Mouse (Mus musculus): ENCODE results near the gene Ubr7.

DNA sequence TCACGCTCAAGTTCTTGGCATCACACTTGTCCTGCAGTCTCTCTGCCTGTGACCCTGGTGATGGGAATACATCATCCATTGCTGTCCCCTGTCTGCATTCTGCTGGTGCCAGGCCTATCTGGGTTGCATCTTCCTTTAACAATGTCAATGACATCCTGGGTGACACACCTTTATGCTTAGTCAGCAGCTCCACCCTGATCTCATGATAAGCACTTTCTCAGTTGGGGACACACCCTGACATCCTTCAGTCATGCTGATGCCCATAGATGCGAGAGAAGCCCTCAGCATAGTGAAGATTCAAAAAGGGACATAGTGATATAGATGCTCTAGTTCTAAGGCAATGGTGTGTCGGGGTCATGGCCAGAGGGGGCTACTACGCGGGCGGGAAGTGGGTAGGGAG lies 32.6 kb upstream of the Ubr7 start:
- TF ChIP-seq CTCF (IDR thresholded peaks at IDR 0.05; ENCODE audit: control insufficient read depth, insufficient read depth, low read length) (no peak), POLR2A (IDR thresholded peaks at IDR 0.05; ENCODE audit: borderline replicate concordance, control insufficient read depth, low read depth, low read length) (no peak)
